Mouse (Mus musculus) limb, embryonic 12.5 days (tissue): ENCODE data around the gene Itgae. TPM values are rescaled to one million over a fixed set of nuclear protein-coding genes. Genes with fewer than 3 reads are reported as not detected.

ENCODE experiments used
- ATAC-seq: fragments of 200-750 bp; cut with Nextera tagmentation; 2 replicates; pipeline ENCODE4 v1.8.0; 2017; ENCODE audit warnings: low read depth, moderate TSS enrichment; ENCODE audit not compliant: insufficient number of reproducible peaks, insufficient read depth, low FRiP score, low TSS enrichment
- H3K27ac ChIP-seq: fragments of 300-500 bp; sonication (generic); 2 replicates; pipeline ENCODE4 v1.5.1; 2016; ENCODE audit warnings: mild to moderate bottlenecking, moderate library complexity
- H3K27me3 ChIP-seq: fragments of 300-500 bp; sonication (generic); 2 replicates; pipeline ENCODE4 v1.6.1; 2016; ENCODE audit warnings: mild to moderate bottlenecking, moderate library complexity
- H3K36me3 ChIP-seq: fragments of 300-500 bp; sonication (generic); 2 replicates; pipeline ENCODE4 v1.6.1; 2016; ENCODE audit warnings: mild to moderate bottlenecking, moderate library complexity
- H3K4me1 ChIP-seq: fragments of 300-500 bp; sonication (generic); replicated peaks from 2 replicates; pipeline ENCODE4 v1.6.1; 2016
- H3K4me2 ChIP-seq: fragments of 300-500 bp; sonication (generic); 2 replicates; pipeline ENCODE4 v1.6.1; 2016; ENCODE audit warnings: mild to moderate bottlenecking, moderate library complexity
- H3K4me3 ChIP-seq: fragments of 300-500 bp; sonication (generic); replicated peaks from 2 replicates; pipeline ENCODE4 v1.5.1; 2016; ENCODE audit warnings: mild to moderate bottlenecking
- H3K9ac ChIP-seq: fragments of 300-500 bp; sonication (generic); replicated peaks from 2 replicates; pipeline ENCODE4 v1.6.1; 2016; ENCODE audit warnings: mild to moderate bottlenecking, moderate library complexity
- H3K9me3 ChIP-seq: fragments of 300-500 bp; sonication (generic); 2 replicates; pipeline ENCODE4 v1.6.1; 2016; ENCODE audit warnings: mild to moderate bottlenecking, moderate library complexity
- WGBS: fragments of 180-500 bp; shearing (Covaris S2); methylation state at CpG from one replicate; pipeline ENCODE4 v1.1.7; 2016; 5-methylcytosine and 5-hydroxymethylcytosine counted together
- polyA plus RNA-seq: library from polyadenylated mRNA; unstranded; fragments of >200 nt; fragmentation: Nextera tagmentation; extraction: Ambion mirVana; gene quantifications from 2 replicates; pipeline ENCODE4 v1.2.1, GENCODE M21; 2016

Gene Itgae
- polyA plus RNA-seq, 1 experiment from 2014 or later, result 0.65 TPM

DNA sequence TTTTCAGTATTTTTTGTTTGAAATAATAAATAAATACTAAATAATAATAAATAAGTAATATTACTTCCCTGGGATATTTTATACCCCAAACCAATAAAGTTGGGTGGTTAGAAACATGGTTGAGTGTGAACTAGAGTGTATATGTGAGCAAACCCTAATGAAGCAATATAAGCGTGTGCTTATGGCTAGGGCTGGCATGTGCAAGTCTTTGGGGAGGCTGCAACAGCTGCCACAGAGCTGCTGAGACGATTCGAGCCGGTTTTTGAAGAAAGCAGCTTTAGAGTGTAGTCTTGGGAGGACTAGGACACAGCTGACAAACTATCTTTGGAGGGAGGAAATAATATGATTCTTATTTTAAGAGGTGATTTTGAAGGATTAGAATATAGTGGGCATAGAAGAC lies 14.1 kb upstream of the Itgae start:
- Histone ChIP-seq H3K27me3 (no peaks in the 10 kb centered on the region), H3K36me3 (peaks cover 88% of the 10 kb centered on the region), H3K4me2 (no peak overlapping the region), H3K9me3 (no peaks in the 10 kb centered on the region), H3K27ac (no peak overlapping the region), H3K4me1 (no peaks in the 10 kb centered on the region), H3K9ac (no peak overlapping the region), H3K4me3 (no peak overlapping the region)
- ATAC-seq, result no peak
- WGBS, result 91% methylated on average over 4 of the region's 4 CpGs

DNA sequence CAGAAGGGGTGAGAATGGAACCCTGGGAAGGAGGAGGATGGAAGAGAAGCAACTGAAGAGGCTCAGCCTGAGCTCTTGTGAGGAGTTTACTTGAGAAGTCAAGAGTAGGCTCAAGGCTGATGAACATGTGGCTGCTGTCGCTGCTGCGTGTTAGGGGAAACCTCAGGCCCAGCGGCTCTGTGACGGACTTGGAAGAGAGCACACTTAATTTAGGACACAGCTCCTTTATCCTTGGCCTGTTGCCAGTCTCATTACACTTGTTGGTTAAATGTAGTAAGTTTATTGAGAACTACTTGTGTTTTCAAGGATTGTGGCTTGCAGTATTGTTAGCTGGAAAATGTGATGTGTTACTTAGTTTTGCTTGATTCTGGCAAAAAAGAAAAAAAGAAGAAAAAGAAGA lies 13.7 kb upstream of the Itgae start:
- no peaks in the 10 kb centered on the region for H3K4me1 ChIP-seq
- no peak overlapping the region for H3K4me3 ChIP-seq
- 77% methylated on average over 4 of the region's 4 CpGs for WGBS
- ATAC-seq, result no peak
- no peaks in the 10 kb centered on the region for H3K27me3 ChIP-seq
- H3K9ac ChIP-seq, result no peak overlapping the region
- H3K36me3 ChIP-seq, result peaks cover 89% of the 10 kb centered on the region
- H3K4me2 ChIP-seq, result no peak overlapping the region
- no peaks in the 10 kb centered on the region for H3K9me3 ChIP-seq
- no peak overlapping the region for H3K27ac ChIP-seq

DNA sequence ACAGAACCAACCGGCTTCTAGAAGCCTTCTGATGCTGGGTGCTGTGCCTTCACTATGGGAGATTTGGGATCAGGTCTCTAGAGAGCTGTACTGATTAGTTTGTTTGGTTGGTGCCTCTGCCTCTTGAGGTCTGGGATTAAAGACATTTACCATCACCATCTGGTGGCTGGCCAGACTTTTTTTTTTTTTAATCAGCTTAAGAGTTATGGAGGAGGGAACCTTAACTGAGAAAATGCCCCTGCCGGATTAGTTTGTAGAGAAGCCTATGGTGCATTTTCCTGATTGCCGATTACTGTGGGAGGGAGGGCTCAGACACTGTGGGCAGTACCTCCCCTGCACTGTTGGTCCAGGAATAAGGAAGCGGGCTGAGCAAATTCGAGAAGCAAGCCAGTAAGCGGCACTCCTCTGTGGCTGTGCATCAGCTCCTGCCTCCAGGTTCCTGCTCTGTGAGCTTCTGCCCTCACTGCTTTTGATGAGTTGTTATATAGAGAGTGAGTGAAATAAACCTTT lies 13.1 kb upstream of the Itgae start:
- Histone ChIP-seq H3K27me3 (no peaks in the 10 kb centered on the region), H3K36me3 (peaks cover 93% of the 10 kb centered on the region), H3K27ac (no peak overlapping the region), H3K9me3 (no peaks in the 10 kb centered on the region), H3K9ac (no peak overlapping the region), H3K4me2 (no peak overlapping the region), H3K4me3 (no peak overlapping the region), H3K4me1 (no peaks in the 10 kb centered on the region)
- ATAC-seq, result no peak
- WGBS, result 90% methylated on average over 6 of the region's 6 CpGs

DNA sequence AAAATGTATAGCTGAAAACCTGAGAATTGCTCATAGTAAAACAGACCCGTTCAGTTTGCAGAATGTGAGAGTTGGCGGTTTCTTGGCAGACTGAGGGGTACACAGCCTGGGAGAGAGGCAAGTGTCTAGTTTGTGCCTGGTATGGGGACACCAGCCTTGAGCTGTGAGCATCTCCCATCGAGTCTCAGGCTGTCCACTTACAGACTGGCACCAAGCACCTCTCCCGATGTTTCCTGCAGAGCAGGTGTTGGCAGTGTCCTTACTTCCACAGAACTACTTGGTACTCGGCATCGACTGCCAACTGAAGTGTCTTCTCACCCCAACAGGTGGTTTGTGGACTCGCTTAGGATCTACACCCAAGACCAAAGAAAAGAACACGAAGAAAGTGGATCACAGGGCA lies 11.8 kb upstream of the Itgae start:
- Histone ChIP-seq H3K4me1 (no peaks in the 10 kb centered on the region), H3K36me3 (peaks cover 86% of the 10 kb centered on the region), H3K9me3 (no peaks in the 10 kb centered on the region), H3K27ac (no peak overlapping the region), H3K27me3 (no peaks in the 10 kb centered on the region), H3K9ac (no peak overlapping the region), H3K4me2 (no peak overlapping the region), H3K4me3 (no peak overlapping the region)
- ATAC-seq, result no peak
- 92% methylated on average over 8 of the region's 8 CpGs for WGBS

DNA sequence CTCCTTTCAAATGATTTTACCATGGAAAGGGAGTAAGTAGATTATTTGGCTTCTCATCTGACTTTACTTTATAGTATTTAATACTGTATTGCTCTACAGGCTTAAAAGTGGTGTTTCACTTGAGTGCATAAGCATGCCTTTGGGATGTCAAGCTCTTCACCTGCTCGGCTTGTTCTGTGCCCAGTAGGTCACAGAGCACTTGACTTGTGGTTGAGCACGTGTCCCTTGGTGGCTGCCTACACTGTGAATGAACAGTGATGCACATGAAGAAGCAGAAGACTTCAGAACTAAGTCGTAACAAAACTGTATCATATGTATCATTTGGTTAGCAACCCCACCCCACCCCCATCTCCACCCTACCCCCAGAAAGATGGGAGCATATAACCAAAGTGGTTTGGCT lies 10.1 kb upstream of the Itgae start:
- peaks cover 16% of the 10 kb centered on the region for H3K4me1 ChIP-seq
- WGBS, result 92% methylated on average over 3 of the region's 3 CpGs
- no peaks in the 10 kb centered on the region for H3K9me3 ChIP-seq
- no peaks in the 10 kb centered on the region for H3K27me3 ChIP-seq
- H3K4me3 ChIP-seq, result no peak overlapping the region
- no peak for ATAC-seq
- no peak overlapping the region for H3K27ac ChIP-seq
- H3K9ac ChIP-seq, result no peak overlapping the region
- H3K36me3 ChIP-seq, result peaks cover 69% of the 10 kb centered on the region
- no peak overlapping the region for H3K4me2 ChIP-seq

DNA sequence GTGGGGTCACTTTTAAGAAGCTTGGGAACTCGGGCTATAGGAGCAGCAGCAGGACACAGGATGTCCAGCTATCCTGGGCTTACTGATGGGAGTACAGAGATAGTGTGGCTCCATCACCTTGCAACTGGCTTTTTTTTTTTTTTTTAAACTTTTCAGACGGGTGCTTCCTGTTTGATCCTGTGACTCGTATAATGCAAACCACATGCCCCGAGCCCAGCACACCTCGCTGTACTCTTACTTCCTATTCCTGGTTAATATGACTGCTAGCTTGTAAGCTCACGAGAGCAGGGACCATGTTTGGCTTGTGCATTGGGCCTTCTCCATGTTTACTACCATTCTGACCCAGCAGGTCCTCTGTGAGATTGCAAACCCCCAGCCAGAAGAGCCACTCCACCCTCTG lies 6.1 kb upstream of the Itgae start:
- no peak overlapping the region for H3K4me3 ChIP-seq
- no peak overlapping the region for H3K4me2 ChIP-seq
- peak overlapping the region; percentile 68 for H3K27ac ChIP-seq
- 0 out of 2 replicates have a peak, but pooled peaks have one; percentile 44 for ATAC-seq
- H3K9ac ChIP-seq, result no peak overlapping the region
- peaks cover 21% of the 10 kb centered on the region for H3K4me1 ChIP-seq
- no peaks in the 10 kb centered on the region for H3K27me3 ChIP-seq
- WGBS, result 18% methylated on average over 6 of the region's 6 CpGs
- peaks cover 30% of the 10 kb centered on the region for H3K36me3 ChIP-seq
- H3K9me3 ChIP-seq, result no peaks in the 10 kb centered on the region

DNA sequence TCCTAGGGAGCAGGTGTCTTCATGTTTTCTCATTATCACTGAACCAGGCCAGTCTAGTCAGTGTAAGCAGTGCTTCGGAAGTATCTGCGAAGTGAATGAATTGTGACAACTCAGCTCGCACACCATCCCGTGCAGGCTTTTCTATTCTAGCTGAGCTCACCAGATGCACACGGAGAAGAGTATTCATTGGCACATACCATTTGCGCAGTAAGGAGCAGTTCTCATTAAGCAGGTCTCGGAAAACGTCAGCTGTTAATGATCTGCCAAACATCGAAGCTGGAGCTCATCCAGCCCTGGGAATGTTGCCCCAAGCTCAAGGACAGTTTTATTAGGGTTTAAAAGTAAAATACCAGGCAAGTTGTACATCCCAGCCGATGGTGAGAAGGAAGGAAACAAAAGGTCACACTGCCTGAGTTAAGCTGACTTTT lies 5.6 kb upstream of the Itgae start:
- H3K4me1 ChIP-seq, result peaks cover 21% of the 10 kb centered on the region
- no peak overlapping the region for H3K4me2 ChIP-seq
- no peak overlapping the region for H3K4me3 ChIP-seq
- no peaks in the 10 kb centered on the region for H3K9me3 ChIP-seq
- H3K27ac ChIP-seq, result peak overlapping the region; percentile 68
- whole genome bisulfite sequencing, result 42% methylated on average over 10 of the region's 10 CpGs
- ATAC-seq, result no peak
- no peaks in the 10 kb centered on the region for H3K27me3 ChIP-seq
- peaks cover 26% of the 10 kb centered on the region for H3K36me3 ChIP-seq
- no peak overlapping the region for H3K9ac ChIP-seq

DNA sequence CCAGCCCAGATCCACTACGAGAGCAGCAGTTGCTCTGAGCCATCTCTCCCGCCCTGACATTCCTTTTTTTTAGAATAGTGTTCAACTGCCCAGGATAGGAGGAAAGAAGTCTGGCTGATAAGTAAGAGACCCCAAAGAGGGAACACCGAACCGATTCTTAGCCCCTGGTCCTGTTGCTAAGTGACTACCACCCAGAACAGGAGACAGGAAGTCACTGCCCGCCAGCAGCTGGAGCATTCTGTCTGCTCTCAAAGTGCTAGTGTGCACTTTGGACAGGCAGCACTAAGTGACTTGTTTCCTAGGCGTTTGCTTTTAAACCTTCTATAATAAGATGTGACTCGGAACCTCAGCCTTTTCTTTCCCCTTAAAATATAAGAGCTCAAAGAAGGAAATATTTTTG lies 5.0 kb upstream of the Itgae start:
- H3K27ac ChIP-seq, result peak overlapping the region; percentile 68
- no peaks in the 10 kb centered on the region for H3K27me3 ChIP-seq
- no peak for ATAC-seq
- H3K9me3 ChIP-seq, result no peaks in the 10 kb centered on the region
- H3K4me3 ChIP-seq, result no peak overlapping the region
- peaks cover 24% of the 10 kb centered on the region for H3K36me3 ChIP-seq
- H3K9ac ChIP-seq, result no peak overlapping the region
- no peak overlapping the region for H3K4me2 ChIP-seq
- peaks cover 21% of the 10 kb centered on the region for H3K4me1 ChIP-seq
- 49% methylated on average over 7 of the region's 7 CpGs for WGBS

DNA sequence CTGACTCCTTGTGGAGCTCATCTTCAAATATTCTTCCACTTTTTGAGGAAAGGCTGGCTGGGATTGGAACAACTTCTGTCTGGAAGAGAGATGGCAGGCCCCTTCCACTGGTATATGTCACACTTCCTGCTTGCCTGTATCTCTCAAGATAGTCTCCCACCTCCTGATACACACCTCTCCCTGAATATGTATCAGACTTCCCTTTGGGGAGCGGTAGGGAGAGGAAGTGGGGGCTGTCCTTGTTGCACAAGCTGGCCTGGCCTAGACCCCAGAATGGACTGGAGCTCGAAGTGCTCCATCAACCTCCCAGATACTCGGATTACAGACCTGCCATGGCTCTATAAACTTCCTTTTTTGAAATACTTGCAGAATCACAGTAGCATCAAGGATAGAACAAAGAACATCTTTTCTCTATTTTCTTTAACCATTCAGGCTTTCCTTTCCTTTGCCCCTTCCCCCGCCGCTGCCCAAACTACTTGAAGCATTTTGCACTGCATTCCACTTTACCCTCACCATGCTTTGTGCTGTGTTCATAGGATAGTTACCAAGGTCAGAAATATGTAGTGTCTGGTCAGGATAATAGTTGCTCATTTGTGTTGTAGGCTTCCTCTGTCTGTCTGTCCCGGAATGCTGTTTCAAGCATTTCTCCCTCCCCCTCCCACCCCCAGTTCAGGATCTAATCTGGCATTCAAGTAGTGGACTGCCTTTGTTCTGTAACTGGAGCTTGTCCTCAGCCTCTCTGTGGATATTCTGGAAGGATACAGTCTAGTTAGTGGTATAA lies 2.5 kb upstream of the Itgae start:
- Histone ChIP-seq H3K27ac (no peak overlapping the region), H3K36me3 (no peaks in the 10 kb centered on the region), H3K4me3 (no peak overlapping the region), H3K9ac (no peak overlapping the region), H3K27me3 (no peaks in the 10 kb centered on the region), H3K9me3 (no peaks in the 10 kb centered on the region), H3K4me1 (peaks cover 21% of the 10 kb centered on the region), H3K4me2 (no peak overlapping the region)
- WGBS, result 72% methylated on average over 6 of the region's 6 CpGs
- no peak for ATAC-seq

DNA sequence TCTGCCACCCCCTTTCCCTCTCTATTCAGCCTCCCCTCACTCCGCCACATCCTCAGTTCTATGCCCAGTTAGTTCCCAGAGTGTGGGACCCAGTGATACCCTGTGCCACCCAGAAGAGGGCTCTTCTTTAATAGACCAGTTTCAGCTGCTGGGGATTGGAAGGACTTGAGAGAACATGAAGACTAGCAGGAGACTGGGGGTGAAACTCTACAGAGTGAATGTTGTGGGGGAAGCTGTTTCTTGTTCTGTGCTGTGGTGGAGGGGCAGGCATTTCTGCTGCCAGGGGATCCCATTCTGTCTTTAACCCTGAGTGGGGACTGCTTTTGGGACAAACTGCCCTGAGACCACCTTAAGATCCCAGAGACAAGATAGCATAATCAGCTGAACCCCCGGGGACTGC lies 443 bp downstream of the Itgae start:
- no peaks in the 10 kb centered on the region for H3K27me3 ChIP-seq
- ATAC-seq, result no peak
- 78% methylated on average over 2 of the region's 2 CpGs for WGBS
- H3K9ac ChIP-seq, result no peak overlapping the region
- H3K4me1 ChIP-seq, result 0 out of 2 replicates have a peak, but pooled peaks cover 4% of the 10 kb centered on the region
- H3K27ac ChIP-seq, result no peak overlapping the region
- no peaks in the 10 kb centered on the region for H3K9me3 ChIP-seq
- no peaks in the 10 kb centered on the region for H3K36me3 ChIP-seq
- H3K4me2 ChIP-seq, result no peak overlapping the region
- no peak overlapping the region for H3K4me3 ChIP-seq

DNA sequence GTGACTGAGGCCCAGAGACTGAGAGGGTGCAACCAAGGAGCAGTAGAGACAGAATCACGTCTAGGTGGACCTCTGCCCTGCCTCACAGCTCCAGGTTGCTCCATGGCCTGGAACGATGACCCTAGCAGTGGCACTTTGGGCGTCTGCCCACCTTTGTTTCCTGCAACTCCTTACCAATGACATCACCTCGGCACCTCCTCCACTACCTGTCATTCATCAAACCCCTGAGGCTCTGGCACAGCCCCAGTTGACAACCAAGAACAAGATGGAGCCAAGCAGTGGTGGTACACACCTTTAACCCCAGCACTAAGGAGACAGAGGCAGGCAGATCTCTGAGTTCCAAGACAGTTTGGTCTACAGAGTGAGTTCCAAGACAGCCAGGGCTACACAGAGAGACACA lies 1.7 kb downstream of the Itgae start:
- Histone ChIP-seq H3K9ac (no peak overlapping the region), H3K27me3 (no peaks in the 10 kb centered on the region), H3K36me3 (no peaks in the 10 kb centered on the region), H3K4me1 (0 out of 2 replicates have a peak, but pooled peaks cover 4% of the 10 kb centered on the region), H3K4me2 (no peak overlapping the region), H3K4me3 (no peak overlapping the region), H3K27ac (no peak overlapping the region), H3K9me3 (no peaks in the 10 kb centered on the region)
- ATAC-seq, result no peak
- WGBS, result 79% methylated on average over 4 of the region's 4 CpGs

DNA sequence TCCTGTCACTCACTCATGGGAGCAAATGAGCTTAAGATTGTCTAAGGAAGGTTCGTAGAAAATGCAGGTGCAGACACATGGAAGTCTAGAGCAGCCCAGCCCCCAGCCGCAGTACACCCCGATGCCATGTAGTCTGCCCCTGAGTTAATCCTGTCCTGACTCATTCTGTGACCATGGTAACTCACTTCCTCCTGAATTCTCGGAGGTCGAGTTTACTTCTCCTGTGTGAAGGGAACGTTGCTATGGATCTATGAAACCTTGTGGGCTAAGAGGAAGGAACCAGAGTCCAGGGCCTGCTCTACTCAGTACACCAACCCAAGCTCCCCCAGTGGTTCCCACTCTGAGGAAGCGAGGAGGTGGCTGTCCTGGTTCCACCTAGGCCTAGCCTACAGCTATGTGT lies 2.5 kb downstream of the Itgae start:
- Histone ChIP-seq H3K4me2 (no peak overlapping the region), H3K27me3 (no peaks in the 10 kb centered on the region), H3K4me3 (no peak overlapping the region), H3K9ac (no peak overlapping the region), H3K9me3 (no peaks in the 10 kb centered on the region), H3K27ac (no peak overlapping the region), H3K36me3 (no peaks in the 10 kb centered on the region), H3K4me1 (no peaks in the 10 kb centered on the region)
- no peak for ATAC-seq
- 74% methylated on average over 7 of the region's 7 CpGs for WGBS
